Mouse (Mus musculus) hindbrain, embryonic 12.5 days (tissue): ENCODE measurements around the gene Gm8356. TPM values are rescaled to one million over a fixed set of nuclear protein-coding genes. Genes with fewer than 3 reads are reported as not detected.
"Not testable (repeated sequence)": the region's sequence is repeated elsewhere in the genome, so short reads cannot be mapped to it uniquely, and the experiment has no call there.

Source experiments
- ATAC-seq: fragments of 200-750 bp; cut with Nextera tagmentation; 2 replicates; pipeline ENCODE4 v1.8.0; 2017; ENCODE audit warnings: moderate TSS enrichment; ENCODE audit not compliant: low FRiP score
- H3K27ac ChIP-seq: fragments of 300-500 bp; sonication (generic); 2 replicates; pipeline ENCODE4 v1.5.1; 2016; ENCODE audit warnings: mild to moderate bottlenecking
- H3K27me3 ChIP-seq: fragments of 300-500 bp; sonication (generic); 2 replicates; pipeline ENCODE4 v1.6.1; 2016; ENCODE audit warnings: mild to moderate bottlenecking
- H3K36me3 ChIP-seq: fragments of 300-500 bp; sonication (generic); 2 replicates; pipeline ENCODE4 v1.6.1; 2016; ENCODE audit warnings: mild to moderate bottlenecking
- H3K4me1 ChIP-seq: fragments of 300-500 bp; sonication (generic); 2 replicates; pipeline ENCODE4 v1.6.1; 2016
- H3K4me2 ChIP-seq: fragments of 300-500 bp; sonication (generic); replicated peaks from 2 replicates; pipeline ENCODE4 v1.6.1; 2016; ENCODE audit warnings: mild to moderate bottlenecking
- H3K4me3 ChIP-seq: fragments of 300-500 bp; sonication (generic); 2 replicates; pipeline ENCODE4 v1.5.1; 2016; ENCODE audit warnings: mild to moderate bottlenecking
- H3K9ac ChIP-seq: fragments of 300-500 bp; sonication (generic); 2 replicates; pipeline ENCODE4 v1.6.1; 2016; ENCODE audit warnings: mild to moderate bottlenecking, moderate library complexity
- H3K9me3 ChIP-seq: fragments of 300-500 bp; sonication (generic); replicated peaks from 2 replicates; pipeline ENCODE4 v1.6.1; 2016; ENCODE audit warnings: mild to moderate bottlenecking
- WGBS: fragments of 180-500 bp; shearing (Covaris S2); methylation state at CpG from one replicate; pipeline ENCODE4 v1.1.7; 2016; 5-methylcytosine and 5-hydroxymethylcytosine counted together
- polyA plus RNA-seq: library from polyadenylated mRNA; unstranded; fragments of >200 nt; fragmentation: Nextera tagmentation; extraction: Ambion mirVana; gene quantifications from 2 replicates; pipeline ENCODE4 v1.2.1, GENCODE M21; 2016

The Gm8356 gene
- polyA plus RNA-seq: not detected in 2 replicates

- H3K4me1 ChIP-seq, H3K9me3 ChIP-seq, H3K27me3 ChIP-seq, H3K4me3 ChIP-seq, H3K9ac ChIP-seq, H3K4me2 ChIP-seq, H3K36me3 ChIP-seq, ATAC-seq, H3K27ac ChIP-seq: not testable (repeated sequence)
- WGBS: 75% methylated on average over 1 of the region's 2 CpGs
Measured at GRCm38 (mm10) chr14:6537190-6537589, at the start of gene Gm8356. Gene Gm8356 (minus strand): TSS chr14:6537290.

GRCm38 (mm10) chr14:6486331-6486730 lies 50.8 kb downstream of the Gm8356 start:
- not testable (repeated sequence) for H3K4me1 ChIP-seq, ATAC-seq, H3K27ac ChIP-seq

GRCm38 (mm10) chr14:6485541-6485940 lies 51.5 kb downstream of the Gm8356 start:
- not testable (repeated sequence) for H3K27ac ChIP-seq, H3K4me3 ChIP-seq, H3K4me1 ChIP-seq, H3K27me3 ChIP-seq, H3K4me2 ChIP-seq, H3K9ac ChIP-seq, H3K36me3 ChIP-seq, ATAC-seq, H3K9me3 ChIP-seq
- whole genome bisulfite sequencing: 100% methylated on average over 1 of the region's 1 CpGs

More at GRCm38 (mm10) chr14:6486331-6486730, 50.8 kb downstream of the Gm8356 start:
- H3K36me3 ChIP-seq, H3K27me3 ChIP-seq, H3K9me3 ChIP-seq, H3K4me2 ChIP-seq, H3K4me3 ChIP-seq, H3K9ac ChIP-seq: not testable (repeated sequence)
- WGBS: 50% methylated on average over 1 of the region's 1 CpGs

- 78% methylated on average over 7 of the region's 8 CpGs for WGBS
- not testable (repeated sequence) for H3K36me3 ChIP-seq, H3K27ac ChIP-seq, H3K4me1 ChIP-seq, ATAC-seq, H3K27me3 ChIP-seq, H3K4me2 ChIP-seq, H3K4me3 ChIP-seq, H3K9ac ChIP-seq, H3K9me3 ChIP-seq
Measured at GRCm38 (mm10) chr14:6482126-6482525, 55.0 kb downstream of the Gm8356 start.

Other genes starting within 250 kb of the Gm8356 start
- gene Gm21103, start 232.4 kb downstream of the Gm8356 start, polyA plus RNA-seq: not detected in 2 replicates
- not detected in 2 replicates for gene Gm3618, start 193.6 kb downstream of the Gm8356 start, polyA plus RNA-seq
- not detected in 2 replicates for gene Gm16440, start 147.0 kb downstream of the Gm8356 start, polyA plus RNA-seq
- gene Gm3591, start 124.8 kb downstream of the Gm8356 start, polyA plus RNA-seq: 1.3 and 2.6 TPM in 2 replicates
- not detected in 2 replicates for gene Gm3594, start 92.7 kb downstream of the Gm8356 start, polyA plus RNA-seq
- gene Gm3629, start 53.3 kb upstream of the Gm8356 start, polyA plus RNA-seq: 0.21 and 0.42 TPM in 2 replicates
- gene Gm3460, start 85.1 kb upstream of the Gm8356 start, polyA plus RNA-seq: not detected in 2 replicates
- gene Gm10251, start 146.9 kb upstream of the Gm8356 start, polyA plus RNA-seq: not detected in 2 replicates
- not detected in 2 replicates for gene Gm8050, start 183.0 kb upstream of the Gm8356 start, polyA plus RNA-seq
- 8.2 and 8.6 TPM in 2 replicates for gene Gm3636, start 205.0 kb upstream of the Gm8356 start, polyA plus RNA-seq
- not detected in 2 replicates for gene Gm8362, start 237.1 kb upstream of the Gm8356 start, polyA plus RNA-seq